Mouse (Mus musculus): ENCODE measurements around the gene Plek2.

DNA sequence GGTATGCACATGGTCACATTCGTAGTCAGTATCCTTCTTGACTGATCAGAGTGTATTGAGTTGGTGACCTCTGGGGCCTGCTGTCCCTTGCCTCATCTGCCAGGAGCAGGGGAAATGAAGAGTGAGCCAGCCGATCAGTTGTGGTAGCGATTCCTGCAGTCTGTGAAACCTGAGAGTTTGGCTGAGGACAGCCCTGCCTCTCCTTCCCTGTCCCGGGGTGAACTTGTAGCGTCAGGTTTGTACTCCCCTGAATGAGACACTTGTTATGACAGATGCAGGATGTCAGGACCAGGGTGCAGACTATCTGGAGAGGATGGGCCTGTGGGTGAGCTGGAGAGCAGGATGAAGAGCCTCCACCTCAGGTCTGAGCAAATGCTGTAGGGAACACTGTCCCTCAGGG is 40.9 kb upstream of the Plek2 start:
- TF ChIP-seq FOSL1 (IDR thresholded peaks at IDR 0.05; ENCODE audit: insufficient read depth, low read length, poor library complexity, severe bottlenecking) (no peak), CTCF (IDR thresholded peaks at IDR 0.05; ENCODE audit: control insufficient read depth, insufficient read depth, insufficient read length) (no peak)

All from C2C12 (cell line).